Mouse (Mus musculus) embryonic facial prominence, embryonic 15.5 days (tissue): ENCODE results near the gene Slc39a7. TPM values are rescaled to one million over a fixed set of nuclear protein-coding genes. Genes with fewer than 3 reads are reported as not detected.
"Not testable (repeated sequence)": the region's sequence is repeated elsewhere in the genome, so short reads cannot be mapped to it uniquely, and the experiment has no call there.

Experiments
- ATAC-seq: fragments of 200-750 bp; cut with Nextera tagmentation; 2 replicates; pipeline ENCODE4 v1.8.0; 2017; ENCODE audit warnings: low read depth, moderate TSS enrichment; ENCODE audit not compliant: insufficient number of reproducible peaks, low FRiP score, low TSS enrichment
- H3K27ac ChIP-seq: fragments of 300-500 bp; sonication (generic); replicated peaks from 2 replicates; pipeline ENCODE4 v1.5.1; 2015; ENCODE audit warnings: mild to moderate bottlenecking, inconsistent platforms
- H3K27me3 ChIP-seq: fragments of 300-500 bp; sonication (generic); 2 replicates; pipeline ENCODE4 v1.6.1; 2015; ENCODE audit warnings: inconsistent platforms
- H3K36me3 ChIP-seq: fragments of 300-500 bp; sonication (generic); 2 replicates; pipeline ENCODE4 v1.6.1; 2015; ENCODE audit warnings: mild to moderate bottlenecking, inconsistent platforms
- H3K4me1 ChIP-seq: fragments of 300-500 bp; sonication (generic); 2 replicates; pipeline ENCODE4 v1.6.1; 2015; ENCODE audit warnings: inconsistent platforms
- H3K4me2 ChIP-seq: fragments of 300-500 bp; sonication (generic); replicated peaks from 2 replicates; pipeline ENCODE4 v1.6.1; 2015; ENCODE audit warnings: mild to moderate bottlenecking, inconsistent platforms
- H3K4me3 ChIP-seq: fragments of 300-500 bp; sonication (generic); replicated peaks from 2 replicates; pipeline ENCODE4 v1.5.1; 2015; ENCODE audit warnings: mild to moderate bottlenecking, inconsistent platforms
- H3K9ac ChIP-seq: fragments of 300-500 bp; sonication (generic); 2 replicates; pipeline ENCODE4 v1.6.1; 2015; ENCODE audit warnings: inconsistent platforms
- H3K9me3 ChIP-seq: fragments of 300-500 bp; sonication (generic); replicated peaks from 2 replicates; pipeline ENCODE4 v1.6.1; 2016; ENCODE audit warnings: inconsistent platforms
- WGBS: fragments of 180-500 bp; shearing (Covaris S2); methylation state at CpG from one replicate; pipeline ENCODE4 v1.1.7; 2015; 5-methylcytosine and 5-hydroxymethylcytosine counted together
- polyA plus RNA-seq: library from polyadenylated mRNA; unstranded; fragments of >200 nt; fragmentation: Nextera tagmentation; extraction: Ambion mirVana; gene quantifications from 2 replicates; pipeline ENCODE4 v1.2.1, GENCODE M21; 2015

Slc39a7 gene
- polyA plus RNA-seq, 1 experiment from 2014 or later = 229 TPM

GRCm38 (mm10) chr17:34023678-34024077 is 7.8 kb downstream of the Slc39a7 start:
- peaks cover 42% of the 10 kb centered on the region for H3K4me1 ChIP-seq
- no peaks in the 10 kb centered on the region for H3K27me3 ChIP-seq
- H3K27ac ChIP-seq = 0 out of 2 replicates have a peak overlapping the region, but pooled peaks have one; percentile 90
- H3K4me3 ChIP-seq = peak overlapping the region; percentile 64
- WGBS = 67% methylated on average over 9 of the region's 9 CpGs
- peak overlapping the region; percentile 98 for H3K4me2 ChIP-seq
- no peak for ATAC-seq
- H3K36me3 ChIP-seq = peaks cover 37% of the 10 kb centered on the region
- H3K9me3 ChIP-seq = no peaks in the 10 kb centered on the region; the same call in 1 of the 2 replicates
- peak overlapping the region; percentile 68 for H3K9ac ChIP-seq

- Histone ChIP-seq H3K4me2 (no peak overlapping the region), H3K27me3 (no peaks in the 10 kb centered on the region), H3K9ac (no peak overlapping the region), H3K4me3 (no peak overlapping the region), H3K27ac (no peak overlapping the region), H3K9me3 (no peaks in the 10 kb centered on the region; the same call in 1 of the 2 replicates), H3K36me3 (peaks cover 32% of the 10 kb centered on the region), H3K4me1 (peaks cover 35% of the 10 kb centered on the region)
- no peak for ATAC-seq
- WGBS = 97% methylated on average over 20 of the region's 20 CpGs
Measured at GRCm38 (mm10) chr17:34022987-34023386, 8.5 kb downstream of the Slc39a7 start.

GRCm38 (mm10) chr17:34022414-34022783 is 9.1 kb downstream of the Slc39a7 start:
- ATAC-seq = no peak
- 92% methylated on average over 14 of the region's 14 CpGs for WGBS
- Histone ChIP-seq H3K4me3 (no peak overlapping the region), H3K27me3 (no peaks in the 10 kb centered on the region), H3K36me3 (peaks cover 32% of the 10 kb centered on the region), H3K4me1 (peaks cover 31% of the 10 kb centered on the region), H3K4me2 (no peak overlapping the region), H3K27ac (no peak overlapping the region), H3K9me3 (no peaks in the 10 kb centered on the region; the same call in 1 of the 2 replicates), H3K9ac (no peak overlapping the region)

- H3K4me2 ChIP-seq = no peak overlapping the region
- no peaks in the 10 kb centered on the region; the same call in 1 of the 2 replicates for H3K9me3 ChIP-seq
- H3K9ac ChIP-seq = no peak overlapping the region
- H3K27me3 ChIP-seq = no peaks in the 10 kb centered on the region
- peaks cover 25% of the 10 kb centered on the region for H3K4me1 ChIP-seq
- peaks cover 32% of the 10 kb centered on the region for H3K36me3 ChIP-seq
- H3K4me3 ChIP-seq = no peak overlapping the region
- no peak for ATAC-seq
- 94% methylated on average over 23 of the region's 23 CpGs for WGBS
- no peak overlapping the region for H3K27ac ChIP-seq
Measured at GRCm38 (mm10) chr17:34021539-34022413, 9.7 kb downstream of the Slc39a7 start.

- Histone ChIP-seq H3K27me3 (no peaks in the 10 kb centered on the region), H3K4me3 (no peak overlapping the region), H3K27ac (no peak overlapping the region), H3K4me1 (no peaks in the 10 kb centered on the region), H3K9me3 (no peaks in the 10 kb centered on the region), H3K9ac (no peak overlapping the region), H3K4me2 (no peak overlapping the region), H3K36me3 (no peaks in the 10 kb centered on the region)
- ATAC-seq = no peak
- 93% methylated on average over 8 of the region's 8 CpGs for WGBS
Measured at GRCm38 (mm10) chr17:34013436-34013835, 18.0 kb downstream of the Slc39a7 start.

GRCm38 (mm10) chr17:34010156-34010555 is 21.3 kb downstream of the Slc39a7 start:
- WGBS = 77% methylated on average over 5 of the region's 5 CpGs
- Histone ChIP-seq H3K9ac (no peak overlapping the region), H3K9me3 (0 out of 2 replicates have a peak, but pooled peaks cover 3% of the 10 kb centered on the region), H3K4me3 (no peak overlapping the region), H3K36me3 (no peaks in the 10 kb centered on the region), H3K27ac (no peak overlapping the region), H3K27me3 (no peaks in the 10 kb centered on the region), H3K4me2 (no peak overlapping the region), H3K4me1 (no peaks in the 10 kb centered on the region)
- no peak for ATAC-seq

- WGBS = 45% methylated on average over 2 of the region's 2 CpGs
- H3K4me2 ChIP-seq = no peak overlapping the region
- H3K9ac ChIP-seq = no peak overlapping the region
- H3K4me1 ChIP-seq = no peaks in the 10 kb centered on the region
- no peak overlapping the region for H3K4me3 ChIP-seq
- H3K36me3 ChIP-seq = no peaks in the 10 kb centered on the region
- no peak for ATAC-seq
- H3K27ac ChIP-seq = no peak overlapping the region
- 0 out of 2 replicates have a peak, but pooled peaks cover 3% of the 10 kb centered on the region for H3K9me3 ChIP-seq
- peaks cover 9% of the 10 kb centered on the region for H3K27me3 ChIP-seq
Measured at GRCm38 (mm10) chr17:34006570-34006969, 24.9 kb downstream of the Slc39a7 start.

GRCm38 (mm10) chr17:34003426-34003825 is 28.1 kb downstream of the Slc39a7 start:
- Histone ChIP-seq H3K4me3 (no peak overlapping the region), H3K4me1 (peaks cover 15% of the 10 kb centered on the region), H3K36me3 (no peaks in the 10 kb centered on the region), H3K9me3 (0 out of 2 replicates have a peak, but pooled peaks cover 3% of the 10 kb centered on the region), H3K27ac (no peak overlapping the region), H3K9ac (no peak overlapping the region), H3K4me2 (no peak overlapping the region), H3K27me3 (peaks cover 38% of the 10 kb centered on the region)
- WGBS = 2% methylated on average over 5 of the region's 5 CpGs
- no peak for ATAC-seq

- H3K9me3 ChIP-seq, ATAC-seq: not testable (repeated sequence)
Measured at GRCm38 (mm10) chr17:34000796-34001195, 30.7 kb downstream of the Slc39a7 start.

GRCm38 (mm10) chr17:34000150-34000537 is 31.3 kb downstream of the Slc39a7 start, which contains the start of gene H2-K1:
Gene H2-K1, minus strand, starts transcription at chr17:34000347.
- Histone ChIP-seq H3K36me3 (no peaks in the 10 kb centered on the region), H3K27ac (no peak within 1 kb of the TSS), H3K9me3 (no peaks in the 10 kb centered on the region), H3K4me3 (peak within 1 kb of the TSS; percentile 56), H3K4me1 (peaks cover 15% of the 10 kb centered on the region), H3K4me2 (peak within 1 kb of the TSS; percentile 99), H3K27me3 (peaks cover 43% of the 10 kb centered on the region), H3K9ac (peak within 1 kb of the TSS; percentile 33)
- peak; percentile 77 for ATAC-seq
- under 1% methylated on average over 27 of the region's 30 CpGs for WGBS

More at GRCm38 (mm10) chr17:34000796-34001195, 30.7 kb downstream of the Slc39a7 start:
- H3K4me1 ChIP-seq = peaks cover 15% of the 10 kb centered on the region
- 0 out of 2 replicates have a peak overlapping the region, but pooled peaks have one; percentile 56 for H3K4me3 ChIP-seq
- 42% methylated on average over 2 of the region's 2 CpGs for WGBS
- not testable (repeated sequence) for H3K9ac ChIP-seq, H3K27ac ChIP-seq, H3K4me2 ChIP-seq, H3K36me3 ChIP-seq
- H3K27me3 ChIP-seq = peaks cover 43% of the 10 kb centered on the region

- Histone ChIP-seq H3K27ac (no peak overlapping the region), H3K27me3 (peaks cover 43% of the 10 kb centered on the region), H3K4me3 (peak overlapping the region; percentile 56), H3K9me3 (no peaks in the 10 kb centered on the region), H3K36me3 (no peaks in the 10 kb centered on the region), H3K9ac (peak overlapping the region; percentile 33), H3K4me2 (peak overlapping the region; percentile 99), H3K4me1 (peaks cover 15% of the 10 kb centered on the region)
- 1% methylated on average over 81 of the region's 87 CpGs for WGBS
- ATAC-seq = no peak; the same call in 1 of the 2 replicates
Measured at GRCm38 (mm10) chr17:33999341-34000149, 31.9 kb downstream of the Slc39a7 start.
